Mouse (Mus musculus): ENCODE measurements around the gene Tmem106c.

GRCm38 (mm10) chr15:98002991-98003821 lies 39.2 kb downstream of the Tmem106c start:
- no peak for TF ChIP-seq CTCF (IDR thresholded peaks at IDR 0.05; ENCODE audit: low read depth)
- no peak for TF ChIP-seq EP300 (IDR thresholded peaks at IDR 0.05; ENCODE audit: low read depth)

All from liver, postnatal 0 days (tissue).